Mouse (Mus musculus) heart, postnatal 25 days (tissue): Measurements from ENCODE around the gene Luc7l3. TPM values are rescaled to one million over a fixed set of nuclear protein-coding genes. Genes with fewer than 3 reads are reported as not detected.

ENCODE experiments used
- DNase-seq: peaks from one replicate; pipeline ENCODE4 v3.0.0; 2022; ENCODE audit warnings: low spot score
- intact Hi-C: fragments of 180-260 bp; cut with DNase I; formaldehyde crosslinking; loops from one replicate; pipeline ENCODE4 v1.15.1; 2025
- total RNA-seq, 2 experiments: library from RNA; stranded (reverse); gene quantifications; 2 replicates each; pipeline ENCODE4 v1.2.3; 2021

The Luc7l3 gene
- total RNA-seq = 10 to 100 TPM; 31.4 to 37.7 TPM

DNA sequence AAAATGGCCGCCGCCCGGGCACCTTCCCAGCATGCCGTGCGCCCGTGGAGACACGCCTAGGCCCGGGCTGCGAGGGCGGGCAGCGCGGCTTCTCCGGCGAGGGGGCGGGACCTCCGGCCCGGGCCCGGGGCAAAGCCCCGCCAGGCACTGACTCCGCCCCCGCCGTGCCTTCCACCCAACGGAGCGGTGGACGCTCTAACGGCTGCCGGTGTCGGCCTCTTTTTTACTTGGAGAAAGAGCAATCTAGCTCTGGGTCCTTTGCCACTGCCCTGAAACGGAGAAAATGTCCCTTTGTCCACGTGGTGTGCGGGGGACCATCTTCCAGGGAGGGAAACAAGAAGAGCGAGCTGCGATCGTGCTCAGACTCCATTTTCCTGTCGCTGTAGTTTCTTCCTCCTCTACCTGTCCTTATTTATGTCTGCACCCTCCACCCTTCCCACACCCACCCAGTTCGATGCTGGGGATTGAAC, at the start of gene Luc7l3:
TSS of gene Luc7l3 (minus strand) at position 58 of the 470 bp plus-strand sequence.
- intact Hi-C loops = no loop called here
- DNase-seq = peak; percentile 89

DNA sequence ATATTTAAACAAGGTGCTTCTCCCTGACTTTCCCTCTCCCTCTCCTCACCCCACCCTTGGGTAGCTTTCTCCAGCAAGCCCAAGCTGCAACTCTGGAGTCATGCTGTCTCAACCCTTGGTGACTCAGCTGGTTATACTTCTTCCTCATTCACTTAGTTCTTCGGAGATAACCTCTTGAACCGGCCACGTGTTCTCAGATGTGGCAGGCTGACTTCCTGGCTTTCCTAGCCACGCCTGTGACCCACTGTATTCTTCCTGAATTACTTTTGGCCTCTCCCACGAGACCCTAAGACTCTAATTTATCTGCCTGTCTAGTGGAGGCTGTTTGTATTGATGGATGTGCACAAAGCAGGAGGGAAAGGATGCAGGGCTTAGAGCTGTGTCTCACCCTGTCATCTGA, 49.0 kb upstream of the Luc7l3 start:
- DNase-seq = no peak
- intact Hi-C loops = no loop called here

DNA sequence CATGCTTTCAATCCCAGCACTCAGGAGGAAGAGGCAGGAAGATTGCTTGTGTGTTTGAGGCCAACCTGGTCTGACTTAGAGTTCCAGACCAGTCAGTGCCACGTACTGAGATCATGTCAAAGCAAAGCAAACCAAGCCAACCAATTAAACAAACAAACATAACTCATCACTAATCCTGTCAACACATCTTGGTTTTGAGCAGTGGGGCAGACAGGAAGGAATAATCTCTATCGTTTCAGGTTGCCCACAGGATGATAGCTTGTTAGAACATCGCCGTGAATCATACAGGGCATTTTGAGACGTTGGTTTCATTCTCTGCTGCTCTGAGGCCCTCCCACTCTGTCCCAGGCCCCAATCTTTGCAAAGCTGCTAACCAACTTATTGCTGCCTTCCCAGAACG, 48.2 kb upstream of the Luc7l3 start:
- DNase-seq = no peak

DNA sequence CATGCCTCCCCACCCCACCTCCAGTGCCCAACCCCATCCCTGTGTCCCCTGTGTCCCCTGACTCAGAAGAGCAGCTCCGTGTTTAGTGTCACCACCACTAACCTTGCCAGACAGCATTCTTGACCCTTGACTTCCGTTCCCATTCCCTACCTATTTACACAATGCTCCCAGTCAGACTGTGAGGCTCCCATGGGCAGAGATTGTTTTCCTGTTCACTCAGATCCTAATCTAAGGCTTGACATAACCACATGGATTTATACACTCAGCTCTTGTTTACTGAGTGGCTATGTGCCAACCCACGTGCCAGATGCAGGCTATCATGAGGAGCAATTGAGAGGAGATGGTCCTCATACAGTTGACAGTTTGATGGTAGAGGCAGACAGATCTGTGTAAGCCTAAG, 43.6 kb upstream of the Luc7l3 start:
- intact Hi-C loops = no loop called here
- no peak for DNase-seq

More for the DNA sequence above, 48.2 kb upstream of the Luc7l3 start:
- intact Hi-C loops = no loop called here

DNA sequence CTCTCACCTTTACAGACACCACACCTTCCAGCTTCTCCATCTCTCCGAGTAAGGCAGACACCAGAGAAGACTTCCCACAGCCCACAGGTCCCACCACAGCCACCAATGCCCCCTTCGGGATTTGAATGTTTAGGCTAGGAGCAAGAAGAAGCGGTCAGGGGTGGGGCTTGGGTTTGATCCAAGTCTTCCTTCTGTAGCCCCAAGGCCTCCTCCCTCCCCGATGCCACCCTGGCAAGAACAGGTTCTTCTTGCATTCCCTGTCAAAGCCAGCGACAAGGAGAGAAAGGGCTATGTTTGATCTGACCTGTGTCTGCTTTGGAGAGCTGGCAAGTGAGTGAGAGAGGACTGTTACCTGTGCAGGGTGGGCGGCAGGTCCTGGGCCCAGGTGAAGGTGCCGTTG, 41.9 kb upstream of the Luc7l3 start:
- DNase-seq = no peak
- intact Hi-C loops = no loop called here

DNA sequence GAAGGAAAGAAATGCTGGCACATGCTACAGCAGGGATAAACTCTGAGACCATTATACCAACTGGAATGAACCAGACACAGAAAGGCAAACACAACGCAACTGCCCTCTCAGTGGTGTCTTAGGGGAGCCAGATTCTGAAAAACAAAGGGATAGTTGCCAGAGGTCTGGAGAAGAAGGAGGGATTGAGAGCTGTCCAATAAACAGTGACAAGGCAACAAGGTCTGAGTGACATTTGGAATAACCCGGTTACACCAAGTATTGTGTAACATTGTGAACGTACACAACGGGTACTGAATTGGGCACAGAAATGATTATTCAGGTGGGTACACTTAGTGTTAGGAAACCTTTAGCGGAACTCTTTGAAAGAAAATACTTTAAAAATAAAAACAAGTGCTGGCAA, 40.3 kb upstream of the Luc7l3 start:
- DNase-seq = no peak
- intact Hi-C loops = no loop called here

DNA sequence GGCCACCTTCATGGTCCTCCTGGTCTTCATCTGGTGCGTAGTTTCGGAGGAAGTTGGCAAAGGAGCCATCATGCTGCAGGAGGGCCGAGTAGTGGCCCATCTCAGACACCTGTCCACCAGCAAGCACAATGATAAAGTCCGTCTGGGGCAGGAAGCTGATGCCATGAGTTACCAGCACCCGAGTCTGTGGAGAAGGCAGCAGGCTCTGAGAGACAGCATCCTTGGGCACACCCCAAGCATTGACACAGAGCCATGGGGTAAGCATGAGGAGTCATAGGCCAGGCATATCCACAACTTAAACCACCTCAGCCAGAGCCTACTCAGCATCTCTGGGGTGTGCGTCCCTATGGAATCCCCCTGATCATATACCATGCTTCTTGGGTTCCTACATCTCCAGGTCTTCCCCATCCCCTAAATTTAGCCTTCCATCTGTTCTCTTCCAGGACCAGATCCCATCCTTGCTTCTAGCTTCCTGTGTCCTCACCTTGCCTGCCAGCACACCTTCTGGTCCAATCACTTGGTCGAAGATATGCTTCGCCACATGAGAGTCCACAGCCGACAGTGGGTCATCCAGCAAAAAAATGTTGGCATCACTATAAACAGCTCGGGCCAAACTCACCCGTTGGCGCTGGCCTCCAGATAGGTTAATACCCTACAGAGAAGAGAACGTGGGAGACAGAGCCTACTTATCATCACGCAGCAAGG, 39.5 kb upstream of the Luc7l3 start:
- no peak for DNase-seq
- intact Hi-C loops = no loop called here

DNA sequence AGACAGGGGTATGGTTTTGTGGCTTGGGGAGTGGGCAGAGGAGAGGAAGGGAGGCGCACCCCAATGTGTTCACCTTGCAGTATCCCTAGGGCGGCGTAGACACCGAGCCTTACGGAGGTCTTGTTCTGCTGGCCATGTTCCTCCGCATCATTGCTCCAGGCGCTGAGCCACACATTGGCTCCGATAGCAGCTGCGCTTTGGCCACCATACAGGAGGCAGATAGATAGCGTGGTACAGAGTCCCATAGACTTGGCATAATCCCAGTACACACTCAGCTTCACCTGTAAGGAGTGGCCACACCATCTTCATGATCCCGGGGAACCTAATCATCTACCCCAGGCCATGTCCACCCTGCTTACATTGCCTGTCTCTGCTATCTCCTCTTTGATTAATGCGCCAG, 37.4 kb upstream of the Luc7l3 start:
- DNase-seq = no peak
- intact Hi-C loops = no loop called here

DNA sequence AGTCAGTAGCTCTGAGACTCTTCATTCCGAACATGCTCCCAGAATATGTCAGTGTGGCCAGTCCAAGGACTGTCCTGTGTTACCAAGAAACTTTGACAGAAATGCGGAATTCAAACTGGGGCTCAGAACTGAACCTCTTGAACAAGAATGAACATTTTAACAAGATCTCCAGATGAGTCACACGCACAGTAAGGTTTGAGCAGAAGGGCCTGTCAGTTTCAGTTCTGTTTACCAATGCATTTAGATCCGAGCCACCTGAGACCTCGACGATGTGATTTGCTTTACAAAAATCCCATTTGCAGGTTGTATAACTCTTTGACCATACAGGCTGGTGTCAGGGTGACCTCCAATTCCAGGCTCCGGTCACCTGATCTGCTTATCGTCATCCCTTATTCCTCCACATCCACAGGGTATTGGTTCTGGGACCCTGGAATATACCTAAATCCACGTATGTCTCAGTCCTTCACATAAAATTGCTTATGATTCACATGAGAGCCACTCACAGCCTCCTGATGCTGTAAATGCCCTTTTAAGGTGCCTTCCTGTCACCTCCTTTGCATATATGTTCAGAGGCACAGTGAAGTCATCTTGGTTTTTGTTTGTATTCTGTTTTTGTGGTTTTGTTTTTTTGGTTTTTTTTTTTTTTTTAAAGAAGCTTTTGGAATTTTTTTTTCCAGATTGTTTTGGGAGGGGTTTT, 33.9 kb upstream of the Luc7l3 start:
- no peak for DNase-seq
- intact Hi-C loops = no loop called here

DNA sequence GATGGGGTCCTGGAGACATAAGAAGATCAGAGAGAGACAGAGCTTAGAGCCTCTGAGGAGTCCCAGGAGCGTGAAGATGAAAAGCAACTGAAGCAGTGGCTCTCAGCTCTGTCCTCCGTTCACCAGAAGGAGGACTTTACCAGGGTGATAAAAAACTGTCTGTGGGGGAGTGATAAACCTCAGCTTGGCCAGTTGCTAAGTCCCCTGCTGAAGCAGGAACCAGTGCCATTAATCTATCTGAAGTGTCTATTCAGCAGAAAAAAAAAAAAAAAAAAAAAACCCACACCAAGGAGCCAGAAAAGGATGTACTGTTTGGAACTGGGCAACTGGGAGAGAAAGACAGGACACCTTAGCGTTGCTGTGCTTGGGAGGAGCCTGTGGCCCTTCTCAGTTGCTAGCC, 29.3 kb upstream of the Luc7l3 start:
- intact Hi-C loops = no loop called here

DNA sequence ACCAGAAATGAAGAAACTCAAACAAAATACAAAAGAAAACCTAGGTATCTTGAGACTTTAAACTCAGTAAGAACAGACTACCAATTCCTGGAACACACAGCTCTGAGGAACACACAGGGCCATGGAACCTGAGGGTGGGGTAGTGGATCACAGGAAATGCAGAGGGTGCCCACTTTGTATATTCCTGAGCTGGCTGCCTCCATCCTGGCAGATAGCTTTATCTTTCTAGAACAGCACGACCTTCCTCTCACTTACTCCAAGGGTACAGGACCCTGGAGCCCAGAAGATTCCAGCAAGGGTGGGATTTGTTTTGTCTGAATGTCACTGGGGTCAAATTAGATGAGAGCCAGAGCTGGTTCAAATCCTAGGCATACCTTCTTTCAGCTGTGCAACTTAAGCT, 28.5 kb upstream of the Luc7l3 start:
- DNase-seq = no peak
- intact Hi-C loops = no loop called here

More for the DNA sequence above, 29.3 kb upstream of the Luc7l3 start:
- DNase-seq = no peak

DNA sequence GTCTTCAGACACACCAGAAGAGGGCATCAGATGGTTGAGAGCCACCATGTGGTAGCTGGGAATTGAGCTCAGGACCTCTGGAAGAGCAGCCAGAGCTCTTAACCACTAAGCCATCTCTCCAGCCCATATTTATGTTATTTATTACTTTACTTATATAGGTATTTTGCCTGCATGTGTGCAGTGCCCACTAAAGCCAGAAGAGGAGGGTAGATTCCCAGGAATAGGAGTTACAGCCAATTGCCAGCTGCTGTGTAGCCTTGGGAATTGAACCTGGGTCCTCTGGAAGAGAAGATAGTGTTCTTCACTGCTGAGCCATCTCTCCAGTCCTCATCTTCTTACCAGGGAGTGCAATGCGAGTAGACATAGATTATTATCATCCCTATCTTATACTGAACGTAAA, 28.1 kb upstream of the Luc7l3 start:
- intact Hi-C loops = no loop called here
- DNase-seq = no peak

DNA sequence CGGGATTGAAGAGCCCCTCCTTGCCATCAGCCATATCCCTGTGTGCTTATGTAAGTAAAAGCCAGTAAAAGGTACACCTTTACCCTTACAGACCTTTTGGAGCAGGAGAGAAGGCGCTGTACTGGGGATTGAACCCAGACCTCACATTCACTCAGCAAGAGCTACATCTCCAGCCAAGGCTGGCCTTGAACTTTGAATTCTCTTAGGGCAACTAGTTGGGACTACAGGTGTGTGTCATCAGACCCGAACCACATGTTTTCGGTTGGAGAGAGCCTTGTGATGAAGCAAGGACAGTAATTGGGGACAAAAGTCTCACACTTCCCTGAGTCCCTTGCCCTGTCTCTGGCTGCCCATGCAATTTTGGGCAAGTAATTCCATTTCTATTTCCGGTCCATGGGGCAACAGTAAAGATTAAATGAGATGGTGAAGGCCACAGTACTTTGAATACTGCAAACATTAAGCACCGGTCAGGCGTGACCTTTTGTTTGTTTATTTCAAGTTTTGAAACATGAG, 25.3 kb upstream of the Luc7l3 start:
- no peak for DNase-seq
- intact Hi-C loops = no loop called here

DNA sequence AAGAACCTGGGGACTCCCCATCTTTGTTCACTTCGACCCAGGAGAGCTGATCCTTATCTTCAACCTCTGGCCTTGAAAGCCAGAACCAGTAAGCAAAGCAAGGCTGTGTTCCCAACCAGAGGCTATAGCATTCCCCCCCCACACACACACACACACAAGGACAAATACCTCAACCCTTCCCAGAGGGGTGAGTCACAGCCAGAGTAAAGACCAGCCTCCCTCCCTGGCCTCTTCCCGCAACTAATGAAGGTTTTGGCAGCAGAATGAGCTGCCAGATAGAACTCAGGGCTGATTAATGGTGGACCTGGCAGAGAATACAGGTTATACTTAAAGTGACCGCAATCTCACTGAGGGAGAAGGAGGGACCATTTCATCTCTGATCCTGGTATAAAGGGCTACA, 24.8 kb upstream of the Luc7l3 start:
- intact Hi-C loops = no loop called here
- DNase-seq = no peak

DNA sequence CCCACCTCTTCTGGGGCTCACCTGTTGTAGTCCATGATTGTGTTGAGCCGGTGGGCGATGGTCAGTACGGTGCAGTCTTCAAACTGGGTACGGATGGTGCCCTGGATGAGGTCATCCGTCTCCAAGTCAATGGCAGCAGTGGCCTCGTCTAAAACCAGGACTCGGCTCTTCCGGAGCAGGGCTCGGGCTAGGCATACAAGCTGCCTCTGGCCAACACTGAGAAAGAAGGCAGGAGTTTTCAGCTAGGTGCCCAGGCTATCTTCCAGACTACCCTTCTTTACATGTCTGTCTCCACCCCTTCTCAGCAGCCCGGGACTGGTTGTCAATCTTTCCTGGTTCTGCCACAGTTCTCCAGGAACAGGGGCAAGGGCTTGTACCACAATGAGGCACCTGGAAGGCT, 24.1 kb upstream of the Luc7l3 start:
- intact Hi-C loops = no loop called here
- no peak for DNase-seq

DNA sequence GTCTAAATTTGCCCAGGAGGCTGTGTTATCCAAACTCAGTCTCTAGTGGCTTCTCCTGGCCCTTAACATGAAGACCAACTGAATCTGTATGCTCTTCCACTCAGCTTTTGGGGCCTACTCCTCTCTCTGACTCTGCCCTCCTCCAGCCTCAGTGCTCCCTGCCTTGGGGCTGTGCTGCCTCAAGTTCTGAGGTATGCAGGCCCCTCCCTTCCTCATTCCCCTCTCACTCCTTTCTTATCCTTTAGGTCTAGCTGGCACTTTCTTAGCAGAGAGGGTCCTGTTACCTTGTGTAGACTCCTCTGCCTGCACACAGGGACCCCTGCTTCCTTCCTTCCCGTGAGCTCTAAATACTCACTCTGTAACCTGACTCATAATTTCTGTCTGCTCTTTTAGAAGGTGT, 22.7 kb upstream of the Luc7l3 start:
- DNase-seq = no peak
- intact Hi-C loops = loop anchor here (5.0 kb wide), 1 partner anchor 203 kb away; the partner anchor contains the start of gene Rsad1

DNA sequence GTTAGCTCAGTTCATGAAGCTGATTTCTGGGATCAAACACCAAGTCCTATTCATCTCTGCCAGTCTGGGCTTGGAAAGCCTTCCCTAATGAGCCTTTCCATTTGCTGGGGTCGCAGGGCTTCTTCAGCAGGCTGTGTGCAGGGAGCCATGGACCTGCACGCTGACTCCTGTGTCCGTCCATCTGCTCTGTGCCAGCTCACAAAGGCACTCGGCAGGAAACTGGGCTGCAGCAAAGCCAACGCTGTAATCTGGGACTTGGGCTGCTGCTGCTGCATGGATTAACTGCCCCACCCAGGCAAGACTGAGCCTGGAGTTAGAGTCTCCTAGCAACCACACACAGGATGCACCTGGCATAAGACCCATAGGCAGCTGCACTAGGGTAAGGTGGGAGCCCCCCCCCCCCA, 22.2 kb upstream of the Luc7l3 start:
- no peak for DNase-seq
- intact Hi-C loops = loop anchor here (5.0 kb wide), 1 partner anchor 203 kb away; the partner anchor contains the start of gene Rsad1

DNA sequence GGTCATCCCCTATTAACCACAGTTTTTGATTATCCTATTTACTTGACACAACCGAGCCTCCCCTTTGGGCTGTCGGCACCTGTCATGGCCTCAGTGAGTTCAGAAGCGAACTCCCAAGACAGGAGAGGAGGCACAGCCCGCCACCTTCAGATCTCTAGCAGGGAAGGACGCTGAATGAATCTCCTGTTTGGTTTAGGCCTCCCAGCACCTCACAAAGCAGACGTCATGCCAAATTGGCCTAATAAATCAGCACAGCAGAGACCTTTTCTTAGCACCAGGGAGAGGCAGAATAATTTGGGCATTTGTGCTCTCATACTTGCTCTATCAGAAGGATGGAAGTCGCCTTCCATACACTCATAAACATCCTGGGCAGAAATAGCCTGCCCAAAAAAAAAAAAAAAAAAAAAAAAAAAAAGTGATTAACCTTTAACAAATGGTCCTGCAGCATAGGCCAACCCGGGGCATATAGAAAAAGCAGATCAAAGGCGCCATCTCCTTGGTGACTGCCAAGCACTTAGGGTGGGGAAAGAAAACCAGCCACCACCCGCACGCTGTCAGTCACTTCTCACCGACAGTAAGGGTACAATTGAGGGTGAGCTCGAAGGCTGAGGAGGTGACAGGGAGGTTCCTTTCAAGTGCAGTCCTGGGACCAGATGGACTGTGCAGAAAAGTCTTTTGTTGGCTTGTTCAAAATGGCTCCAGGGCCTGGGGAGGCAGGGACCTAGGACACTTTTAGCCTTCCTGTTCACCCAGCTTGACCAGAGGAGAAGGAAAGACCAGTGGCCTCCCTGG, 20.5 kb upstream of the Luc7l3 start:
- intact Hi-C loops = loop anchor here (5.0 kb wide), 1 partner anchor 205 kb away; the partner anchor contains the start of gene Rsad1
- DNase-seq = no peak

DNA sequence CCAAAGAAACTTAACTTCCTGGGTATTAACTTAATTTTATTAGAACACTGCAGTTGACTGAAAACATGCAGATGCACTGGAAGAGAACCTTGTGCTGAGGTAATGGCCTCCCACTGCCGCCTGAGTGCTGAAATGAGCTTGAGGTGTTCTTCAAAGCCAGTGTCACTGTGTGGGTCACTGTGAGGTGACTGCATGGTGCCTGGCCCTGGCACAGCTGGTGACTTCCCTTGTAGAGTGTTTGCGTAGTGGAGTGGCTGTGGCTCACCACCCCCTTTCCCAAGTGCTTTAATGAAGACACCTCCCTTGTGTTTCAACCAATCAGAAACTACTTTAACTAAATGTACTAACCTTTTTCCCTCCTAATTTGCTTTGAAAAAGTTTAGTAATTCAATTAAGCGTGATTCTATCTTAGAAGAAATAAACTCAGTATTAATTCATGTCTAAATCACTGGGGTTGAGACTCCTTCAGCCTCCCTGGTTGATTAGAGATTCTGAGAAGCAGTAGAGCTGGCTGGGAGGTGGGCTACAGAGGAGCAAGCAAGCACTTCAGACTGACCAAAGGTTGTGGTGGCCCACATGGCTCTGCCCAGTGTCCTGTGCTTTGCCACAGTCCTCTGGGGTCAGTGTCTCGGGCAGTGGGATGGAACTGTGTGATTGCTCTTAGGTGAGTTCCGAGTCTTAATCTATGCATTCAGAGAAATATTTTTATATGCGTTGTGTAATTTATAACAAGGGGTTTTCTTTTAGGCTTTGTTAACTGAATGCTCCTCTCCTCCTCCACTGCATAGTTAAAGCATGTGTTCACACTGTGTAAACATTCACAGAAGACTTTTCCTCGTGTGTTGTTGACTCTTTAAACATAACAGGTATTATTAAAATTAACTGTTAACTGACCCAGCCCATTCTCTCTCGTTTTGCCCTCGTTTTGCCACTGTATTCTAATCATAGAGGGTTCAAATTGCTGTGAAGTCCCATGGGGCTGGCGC, 19.5 kb upstream of the Luc7l3 start:
- no peak for DNase-seq
- intact Hi-C loops = loop anchor here (1.0 to 5.0 kb wide), 3 partner anchors 63 to 206 kb away; partner anchors contain the start of genes Rsad1 and Spata20
